Mouse (Mus musculus): ENCODE measurements at regions not wholly inside any gene's neighbourhood (a gene's known extent, or its start where the extent isn't known, plus 50 kb on each side); places are given as distances from the start of the nearest gene placed in this dataset.

GRCm38 (mm10) chr3:51073003-51073679 lies 151.1 kb upstream of the Noct start:
- TF ChIP-seq CTCF (IDR thresholded peaks at IDR 0.05; ENCODE audit: low read depth, low read length) (no peak), POLR2A (IDR thresholded peaks at IDR 0.05; ENCODE audit: insufficient read depth, low read length) (no peak), EP300 (IDR thresholded peaks at IDR 0.05; ENCODE audit: insufficient read depth, low read depth, low read length) (no peak)
